Mouse (Mus musculus): ENCODE results near the gene Nrg4.

Nrg4 gene

DNA sequence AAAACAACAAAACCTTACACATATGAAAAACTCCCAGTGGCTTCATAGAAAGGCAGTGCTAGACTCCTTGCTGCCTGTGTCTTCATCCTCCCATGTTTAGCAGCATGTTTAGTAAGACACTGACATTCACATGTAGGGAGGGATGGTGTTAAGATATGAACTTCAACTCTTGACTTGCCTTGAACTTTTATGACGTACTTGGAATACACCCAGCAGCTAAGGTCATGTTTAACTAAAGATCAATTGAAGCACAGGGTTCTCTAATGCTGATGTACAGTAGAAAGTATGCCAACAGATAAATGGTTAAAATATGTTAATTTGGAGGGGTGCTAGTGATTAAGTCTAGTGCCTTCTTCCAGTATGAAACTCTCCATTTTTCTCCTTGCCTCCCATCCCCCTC is 4.0 kb downstream of the Nrg4 start:
- no peak for DNase-seq (ENCODE audit: low spot score in 2 of 2)

DNA sequence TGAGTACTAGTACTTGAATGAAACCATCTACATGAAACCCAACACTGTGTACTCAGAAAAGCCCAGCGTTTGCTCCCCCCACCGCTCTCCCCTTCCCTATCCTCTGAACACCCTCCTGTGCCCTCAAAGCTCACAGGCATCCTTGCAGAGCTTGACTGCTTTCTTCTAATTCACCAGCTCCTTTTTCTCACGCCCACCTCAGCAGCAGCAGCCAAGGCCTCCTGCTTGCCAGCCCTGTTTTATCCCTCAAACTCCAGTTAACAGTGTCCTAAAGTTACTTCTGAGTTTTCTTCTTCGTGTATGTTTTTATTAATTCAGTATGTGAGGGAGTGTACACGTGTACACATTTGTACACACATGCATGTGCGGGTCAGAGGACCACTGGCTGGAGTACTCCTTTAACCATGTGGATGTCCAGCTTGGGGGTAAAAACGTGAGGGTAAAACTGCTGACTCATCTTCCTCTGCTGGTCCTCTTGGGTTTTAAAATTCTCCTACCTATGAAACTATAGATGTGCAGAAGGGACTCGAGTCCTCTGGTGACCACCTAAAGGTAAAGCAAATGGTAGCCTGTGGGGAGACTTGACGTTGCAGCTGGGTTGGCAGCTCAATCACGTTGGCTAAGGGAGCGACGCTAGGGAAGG is 12.9 kb downstream of the Nrg4 start:
- DNase-seq (ENCODE audit: low spot score in 2 of 2), result no peak

- DNase-seq (ENCODE audit: low spot score in 2 of 2), result peak; percentile 78 to 85
Observed at GRCm38 (mm10) chr9:55311560-55311959, 15.1 kb downstream of the Nrg4 start.

DNA sequence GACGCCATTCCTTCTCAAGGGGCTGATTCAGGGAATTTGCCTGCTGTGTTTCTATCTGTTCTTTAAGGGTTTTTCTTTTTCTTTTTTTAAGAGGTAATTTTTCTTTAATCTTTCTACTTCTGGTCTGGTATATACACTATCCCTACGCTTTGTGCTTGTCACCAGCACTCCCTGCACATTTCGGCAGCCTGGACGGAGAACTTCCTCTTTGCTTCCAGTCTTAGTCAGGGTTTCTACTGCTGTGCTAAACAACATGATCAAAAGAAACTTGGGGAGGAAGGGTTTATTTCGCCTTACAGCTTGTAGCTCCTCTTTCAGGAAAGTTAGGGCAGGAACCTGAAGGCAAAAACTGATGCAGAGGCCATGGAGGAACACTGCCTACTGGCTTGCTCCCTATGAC is 18.2 kb downstream of the Nrg4 start:
- DNase-seq (ENCODE audit: low spot score in 2 of 2), result no peak

DNA sequence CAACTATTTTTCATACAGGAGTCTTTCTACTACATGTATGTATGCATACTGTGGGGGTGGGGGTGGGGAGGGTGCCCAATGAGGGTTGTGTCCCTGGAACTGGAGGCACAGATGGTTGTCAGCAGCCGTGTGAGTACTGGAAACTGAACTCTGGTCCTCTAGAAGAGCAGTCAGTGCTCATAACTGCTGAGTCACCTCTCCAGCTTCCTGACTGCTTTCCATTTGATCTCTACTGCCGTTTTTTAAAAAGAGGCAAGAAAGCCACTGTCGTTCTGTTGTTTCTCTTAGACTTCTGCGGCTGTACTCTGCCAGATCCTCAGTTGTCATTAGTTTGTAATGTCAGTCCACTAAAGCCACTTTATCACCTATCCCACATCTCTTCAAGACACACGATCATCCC is 19.1 kb downstream of the Nrg4 start:
- no peak for DNase-seq (ENCODE audit: low spot score in 2 of 2)

DNA sequence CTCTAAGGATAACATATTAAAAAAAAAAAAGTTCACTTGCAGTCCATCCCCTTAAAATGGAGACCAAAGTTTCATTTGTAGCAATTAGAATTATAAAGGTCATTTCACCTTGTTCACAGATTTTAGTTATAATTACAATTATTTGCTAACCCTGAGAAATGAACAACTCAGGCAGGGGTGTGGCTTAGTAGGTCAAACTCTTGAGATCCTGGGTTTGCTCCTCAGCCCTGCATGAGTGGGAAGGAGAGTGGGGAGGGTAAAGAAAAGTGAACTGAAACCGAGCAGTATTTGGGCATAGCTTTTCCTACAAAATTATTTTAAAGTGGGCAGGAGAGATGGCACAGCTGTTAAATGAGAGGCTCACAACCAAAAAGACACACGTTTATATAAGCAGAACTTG is 19.6 kb downstream of the Nrg4 start:
- no peak for DNase-seq (ENCODE audit: low spot score in 2 of 2)

GRCm38 (mm10) chr9:55296221-55296620 is 30.4 kb downstream of the Nrg4 start:
- no peak for DNase-seq (ENCODE audit: low spot score in 2 of 2)

DNA sequence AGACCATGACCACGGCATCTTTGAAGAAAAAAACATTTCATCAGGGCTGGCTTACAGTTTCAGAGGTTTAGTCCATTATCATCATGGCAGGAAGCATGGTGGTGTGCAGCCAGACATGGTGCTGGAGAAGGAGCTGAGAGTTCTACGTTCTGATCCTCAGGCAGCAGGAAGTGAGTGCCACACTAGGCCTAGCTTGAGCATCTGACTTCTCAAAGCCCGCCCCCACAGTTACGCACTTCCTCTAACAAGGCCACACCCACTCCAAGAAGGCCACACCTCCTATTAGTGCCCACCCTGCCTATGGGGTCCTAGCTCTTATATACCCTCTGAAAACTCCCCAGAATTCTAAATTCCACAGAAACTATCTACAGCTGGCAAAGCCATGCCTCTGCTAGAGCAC is 34.7 kb downstream of the Nrg4 start:
- no peak for DNase-seq (ENCODE audit: low spot score in 2 of 2)

DNA sequence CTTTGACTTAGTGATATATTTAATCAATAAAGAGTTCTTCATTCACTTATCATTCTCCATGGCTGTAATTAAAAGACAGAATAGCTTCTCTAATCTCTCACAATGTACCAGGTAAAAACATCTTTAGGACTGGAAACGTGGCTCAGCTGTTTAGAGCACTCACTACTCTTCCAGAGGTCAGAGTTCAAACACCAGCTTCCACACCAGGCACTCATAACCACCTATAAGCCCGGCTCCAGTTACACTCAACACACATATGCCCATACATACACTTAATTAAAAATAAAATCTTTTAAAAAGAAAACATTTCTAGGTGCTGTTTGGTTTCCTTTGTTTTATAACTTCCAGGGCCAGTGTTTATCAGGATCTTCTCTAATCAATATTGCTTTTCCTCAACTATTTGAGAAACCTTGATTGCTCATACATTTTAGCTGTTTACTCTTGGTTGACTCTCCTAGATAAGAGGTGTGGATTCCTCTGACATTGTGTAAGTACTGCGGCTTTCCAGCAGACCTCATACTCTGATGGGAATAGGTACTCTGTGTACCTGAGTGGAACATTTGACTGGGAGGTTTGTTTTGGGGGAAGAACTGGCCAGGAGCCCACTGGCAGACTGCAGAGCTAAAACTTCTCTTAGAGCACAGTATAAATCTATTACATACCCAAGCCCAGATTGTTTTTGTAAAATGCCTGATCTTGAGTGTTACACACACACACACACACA is 37.0 kb downstream of the Nrg4 start:
- DNase-seq (ENCODE audit: low spot score in 2 of 2), result no peak

DNA sequence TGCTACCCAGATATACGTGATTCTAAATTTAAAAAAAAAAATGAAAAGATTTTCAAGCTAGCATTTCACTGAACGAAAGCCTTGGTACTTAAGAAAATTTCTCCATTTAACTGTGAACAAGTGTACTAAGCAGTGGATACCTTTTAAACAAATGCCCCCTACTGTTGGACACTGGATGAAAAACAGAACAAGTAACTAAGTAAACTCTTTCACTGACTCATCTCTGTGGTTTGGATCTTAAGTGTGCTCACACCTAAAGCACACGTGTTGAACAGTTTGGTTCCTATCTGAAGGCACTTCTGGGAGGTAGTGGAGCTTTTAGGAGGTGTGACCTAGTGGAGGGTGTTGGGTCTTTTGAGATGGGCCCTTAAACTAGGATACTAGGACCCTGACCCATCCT is 41.4 kb downstream of the Nrg4 start:
- no peak for DNase-seq (ENCODE audit: low spot score in 2 of 2)

- no peak for DNase-seq (ENCODE audit: low spot score in 2 of 2)
Observed at GRCm38 (mm10) chr9:55283516-55283915, 43.1 kb downstream of the Nrg4 start.

GRCm38 (mm10) chr9:55279114-55279825 is 47.4 kb downstream of the Nrg4 start:
- no peak for DNase-seq (ENCODE audit: low spot score in 2 of 2)

- no peak for DNase-seq (ENCODE audit: low spot score in 2 of 2)
Observed at GRCm38 (mm10) chr9:55277562-55277961, 49.1 kb downstream of the Nrg4 start.

DNA sequence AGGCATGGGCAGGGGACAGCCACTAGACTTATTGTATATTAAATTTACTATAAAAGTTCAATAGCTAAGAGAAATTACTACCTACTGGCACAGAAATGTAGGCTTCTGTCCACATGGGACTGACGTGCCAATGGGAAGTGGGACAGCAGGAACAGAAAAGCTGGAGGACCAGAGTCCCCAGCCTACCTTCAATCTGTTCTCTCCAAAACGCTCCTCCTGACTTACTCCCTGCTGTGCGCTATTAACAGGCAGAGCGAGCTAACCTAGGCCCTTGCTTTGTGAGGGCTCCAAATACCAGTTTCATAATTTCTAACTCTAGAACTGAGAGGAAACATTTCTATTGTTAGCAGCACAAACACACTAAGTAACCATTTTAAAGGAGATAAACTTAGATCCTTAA is 52.7 kb downstream of the Nrg4 start:
- peak; percentile 17 to 29 for DNase-seq (ENCODE audit: low spot score in 2 of 2)

- no peak for DNase-seq (ENCODE audit: low spot score in 2 of 2)
Observed at GRCm38 (mm10) chr9:55271960-55272560, 54.6 kb downstream of the Nrg4 start.

GRCm38 (mm10) chr9:55264356-55265302 is 62.0 kb downstream of the Nrg4 start:
- no peak for DNase-seq (ENCODE audit: low spot score in 2 of 2)

DNA sequence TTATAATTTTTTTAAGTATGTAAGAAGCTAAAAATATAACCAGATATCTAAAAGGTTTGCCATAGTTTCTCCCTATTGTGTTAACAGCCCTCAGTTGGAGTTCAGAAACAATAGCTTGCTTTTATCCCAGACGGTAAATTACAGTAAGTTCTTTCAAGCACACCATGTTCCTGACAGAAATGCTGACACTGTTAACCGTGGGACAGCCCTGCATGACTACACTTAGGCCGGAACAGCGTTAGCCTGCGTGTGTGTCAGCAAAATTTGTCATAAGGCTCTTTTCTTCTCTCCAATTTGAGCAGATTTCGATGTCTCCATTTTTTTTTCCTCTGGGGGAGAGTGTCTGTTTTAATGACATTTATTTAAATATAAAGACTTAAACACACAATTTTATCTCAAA is 66.9 kb downstream of the Nrg4 start:
- DNase-seq (ENCODE audit: low spot score in 2 of 2), result no peak

GRCm38 (mm10) chr9:55257105-55257504 is 69.5 kb downstream of the Nrg4 start:
- no peak for DNase-seq (ENCODE audit: low spot score in 2 of 2)

DNA sequence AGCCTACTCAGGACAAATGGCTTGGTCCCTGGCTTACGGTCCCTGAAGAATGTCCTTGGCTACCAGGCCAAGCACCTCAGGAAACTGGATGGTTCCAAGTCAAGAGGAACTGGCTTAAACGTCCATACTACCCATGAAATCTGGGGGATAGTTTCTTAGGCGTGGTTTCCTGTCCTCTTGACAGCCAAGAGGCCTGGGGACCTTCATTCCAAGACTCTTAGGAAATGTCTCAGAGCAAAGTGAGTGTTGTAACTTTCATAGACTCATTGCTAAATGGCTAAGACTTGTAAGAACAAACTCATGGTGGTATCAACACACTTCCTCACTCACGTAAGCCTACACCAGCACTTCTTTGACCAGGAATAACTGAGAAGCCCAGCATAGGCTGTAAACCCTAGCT is 71.0 kb downstream of the Nrg4 start:
- no peak for DNase-seq (ENCODE audit: low spot score in 2 of 2)

GRCm38 (mm10) chr9:55255056-55255455 is 71.6 kb downstream of the Nrg4 start:
- DNase-seq (ENCODE audit: low spot score in 2 of 2), result no peak

GRCm38 (mm10) chr9:55253849-55254248 is 72.8 kb downstream of the Nrg4 start:
- DNase-seq (ENCODE audit: low spot score in 2 of 2), result no peak

Measured in right cerebral cortex, adult 2 months (tissue).